Mouse (Mus musculus) heart, adult 9 months (tissue): ENCODE measurements around the gene Gm4791.

Source experiments
- DNase-seq, 2 experiments: peaks; one replicate each; pipeline ENCODE4 v3.0.0; 2022; ENCODE audit warnings: low spot score in 2 of 2

Gm4791 gene

GRCm38 (mm10) chr9:46998338-46998791 is at the start of gene Gm4791:
Gene Gm4791 (plus strand): TSS chr9:46998741.
- DNase-seq = no peak

- no peak for DNase-seq
Observed at GRCm38 (mm10) chr9:46956286-46956685, 42.3 kb upstream of the Gm4791 start.

- no peak for DNase-seq
Observed at GRCm38 (mm10) chr9:46957420-46957950, 41.1 kb upstream of the Gm4791 start.

GRCm38 (mm10) chr9:46966028-46966427 is 32.5 kb upstream of the Gm4791 start:
- no peak for DNase-seq

GRCm38 (mm10) chr9:46968970-46969369 is 29.6 kb upstream of the Gm4791 start:
- DNase-seq = no peak

- DNase-seq = no peak
Observed at GRCm38 (mm10) chr9:46969406-46969805, 29.1 kb upstream of the Gm4791 start.

- DNase-seq = no peak
Observed at GRCm38 (mm10) chr9:46978806-46979205, 19.7 kb upstream of the Gm4791 start.

GRCm38 (mm10) chr9:46980111-46980510 is 18.4 kb upstream of the Gm4791 start:
- no peak for DNase-seq

GRCm38 (mm10) chr9:46983471-46983870 is 15.1 kb upstream of the Gm4791 start:
- no peak for DNase-seq

GRCm38 (mm10) chr9:47041569-47041968 is 43.0 kb downstream of the Gm4791 start:
- DNase-seq = no peak
